Mouse (Mus musculus): ENCODE measurements at regions not wholly inside any gene's neighbourhood (a gene's known extent, or its start where the extent isn't known, plus 50 kb on each side); places are given as distances from the start of the nearest gene placed in this dataset.

DNA sequence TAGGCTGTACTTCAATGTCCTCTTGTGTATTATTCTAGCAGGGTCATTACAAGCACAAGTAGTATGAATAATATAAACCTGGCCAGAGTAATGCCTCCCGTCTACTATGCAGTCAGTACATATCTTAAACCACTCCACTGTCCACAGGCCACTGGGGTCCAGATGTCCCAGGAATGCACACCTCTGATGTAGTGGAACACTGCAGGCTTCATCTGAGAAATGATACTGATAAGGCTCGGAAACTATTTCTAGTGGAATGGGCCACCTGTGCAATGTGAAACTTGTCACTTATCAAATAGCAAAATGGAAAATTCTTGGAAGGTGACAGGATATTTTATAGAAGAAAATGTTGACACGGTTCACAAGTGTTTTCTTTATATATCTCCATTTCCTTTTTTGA lies 477.6 kb upstream of the Gm9747 start:
- Histone ChIP-seq H3K27ac (replicated peaks; ENCODE audit: low read depth, low read length) (no peak overlapping the region), H3K4me1 (ENCODE audit: control insufficient read depth, insufficient read depth, insufficient read length, low read length) (peaks cover 2% of the 10 kb centered on the region; the same call in 1 of the 2 replicates), H3K4me3 (ENCODE audit: insufficient read depth, low read depth, low read length) (no peak overlapping the region)

DNA sequence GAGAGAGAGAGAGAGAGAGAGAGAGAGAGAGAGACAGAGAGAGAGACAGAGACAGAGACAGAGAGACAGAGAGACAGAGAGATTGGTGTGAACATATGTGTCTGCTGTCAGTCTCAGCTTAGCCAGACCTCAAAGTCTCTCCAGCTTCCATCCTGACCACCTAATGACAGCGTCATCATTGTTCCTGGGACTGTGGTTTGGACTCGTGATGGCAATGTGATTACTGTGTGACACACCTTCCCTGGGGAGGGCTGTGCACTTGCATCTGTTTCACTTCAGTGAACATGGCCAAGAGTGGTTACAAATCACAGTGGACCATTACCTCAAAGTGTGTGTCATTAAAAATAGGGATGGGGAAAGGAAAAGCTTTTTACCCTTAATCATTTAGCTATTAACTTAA lies 477.2 kb upstream of the Gm9747 start:
- no peak overlapping the region for H3K27ac ChIP-seq (replicated peaks; ENCODE audit: low read depth, low read length)
- H3K4me1 ChIP-seq (ENCODE audit: control insufficient read depth, insufficient read depth, insufficient read length, low read length): 0 out of 2 replicates have a peak, but pooled peaks cover 2% of the 10 kb centered on the region
- no peak overlapping the region for H3K4me3 ChIP-seq (ENCODE audit: insufficient read depth, low read depth, low read length)

DNA sequence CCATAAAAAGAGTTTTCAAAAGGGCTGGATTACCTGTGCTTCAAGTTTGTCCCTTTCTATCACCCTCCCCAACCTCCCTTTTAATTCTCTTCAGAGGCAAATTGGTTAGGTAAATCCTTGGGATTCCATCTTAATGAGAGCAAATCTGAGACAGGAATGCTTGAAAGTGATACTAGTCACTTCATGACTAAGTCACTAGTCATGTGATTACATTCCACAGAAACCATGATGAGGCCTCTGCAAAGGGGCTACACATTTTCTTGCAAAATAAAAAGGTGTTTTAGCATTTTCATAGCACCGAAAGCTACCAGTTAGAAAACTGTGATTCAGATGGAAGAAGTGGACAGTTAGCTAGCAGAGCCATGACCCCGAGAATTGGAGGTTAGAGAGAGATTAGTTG lies 473.0 kb upstream of the Gm9747 start:
- Histone ChIP-seq H3K4me1 (ENCODE audit: control insufficient read depth, insufficient read depth, insufficient read length, low read length) (no peaks in the 10 kb centered on the region), H3K4me3 (ENCODE audit: insufficient read depth, low read depth, low read length) (no peak overlapping the region), H3K27ac (replicated peaks; ENCODE audit: low read depth, low read length) (no peak overlapping the region)

DNA sequence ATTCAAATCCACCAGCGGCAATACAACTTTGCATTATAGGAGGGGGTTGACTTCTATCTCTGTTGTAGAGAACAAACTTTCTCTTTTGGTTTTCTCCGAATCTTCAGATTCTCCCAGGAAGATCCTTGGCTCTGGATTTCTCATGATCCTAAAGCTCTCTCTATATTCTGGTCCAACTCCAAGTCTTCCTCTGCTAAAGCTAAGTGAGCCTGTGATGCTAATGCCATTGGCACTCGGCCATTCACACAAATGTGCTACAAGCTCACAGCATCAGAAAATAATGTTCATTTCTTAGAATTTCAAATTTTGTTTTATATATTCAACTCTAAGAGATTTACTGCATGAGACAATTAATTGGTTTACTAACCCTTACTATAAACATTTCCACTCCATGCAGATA lies 461.2 kb upstream of the Gm9747 start:
- Histone ChIP-seq H3K27ac (replicated peaks; ENCODE audit: low read depth, low read length) (no peak overlapping the region), H3K4me1 (ENCODE audit: control insufficient read depth, insufficient read depth, insufficient read length, low read length) (no peaks in the 10 kb centered on the region), H3K4me3 (ENCODE audit: insufficient read depth, low read depth, low read length) (no peak overlapping the region)

DNA sequence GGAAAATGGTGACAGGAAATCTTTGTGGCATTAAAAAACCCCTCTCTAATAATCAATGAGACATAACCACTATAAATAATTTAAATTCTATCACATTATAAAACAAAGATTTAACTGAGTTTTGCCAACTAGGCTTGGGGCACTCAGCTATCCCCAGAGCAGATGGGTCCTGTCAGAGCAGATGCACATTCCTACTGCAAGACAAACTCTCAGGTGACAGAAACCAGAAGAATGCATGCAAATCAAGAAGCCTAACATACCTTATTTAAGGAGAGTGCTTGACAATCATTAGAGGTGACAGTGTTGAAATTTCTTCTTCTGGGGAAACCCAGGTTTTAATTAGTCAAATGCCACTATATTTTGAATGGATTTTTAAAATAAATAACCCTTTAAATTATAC lies 452.3 kb upstream of the Gm9747 start:
- Histone ChIP-seq H3K27ac (replicated peaks; ENCODE audit: low read depth, low read length) (no peak overlapping the region), H3K4me3 (ENCODE audit: insufficient read depth, low read depth, low read length) (no peak overlapping the region), H3K4me1 (ENCODE audit: control insufficient read depth, insufficient read depth, insufficient read length, low read length) (no peaks in the 10 kb centered on the region)

DNA sequence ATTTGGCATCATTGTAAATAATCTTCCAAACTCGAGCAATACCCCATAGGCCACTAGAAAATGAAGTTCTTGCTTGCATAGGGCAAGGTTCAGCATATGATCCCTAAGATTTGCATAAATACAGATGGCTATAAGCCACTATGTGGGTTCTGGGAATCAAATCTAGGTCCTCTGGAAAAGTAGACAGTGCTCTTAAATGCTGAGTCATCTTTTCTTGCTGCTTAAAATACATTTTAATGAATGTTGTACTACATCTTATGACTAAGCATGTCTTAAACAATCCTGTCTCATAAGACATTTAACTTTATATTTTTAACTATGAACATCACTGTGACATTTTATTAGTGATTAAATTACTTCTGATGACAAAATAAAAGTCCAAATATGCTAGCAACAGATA lies 448.6 kb upstream of the Gm9747 start:
- no peak overlapping the region for H3K27ac ChIP-seq (replicated peaks; ENCODE audit: low read depth, low read length)

DNA sequence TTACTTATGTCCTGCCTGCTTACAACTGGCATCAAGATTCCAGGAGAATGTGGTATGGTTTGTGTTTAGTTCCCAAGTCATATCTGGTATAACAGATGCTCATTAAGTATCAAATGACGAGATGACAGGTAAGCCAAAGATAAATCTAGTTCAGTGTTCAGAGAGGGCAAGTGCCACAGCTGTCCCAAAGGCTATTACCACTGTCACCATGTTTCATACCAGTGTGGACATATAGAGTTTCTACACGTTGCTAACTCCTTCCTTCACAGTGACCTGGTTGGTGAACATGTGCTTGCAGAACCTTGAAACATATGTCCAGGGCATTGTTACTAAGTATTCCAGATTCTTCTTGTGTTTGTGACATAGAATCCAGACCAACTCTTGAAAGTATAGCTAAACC lies 438.1 kb upstream of the Gm9747 start:
- no peak overlapping the region for H3K4me3 ChIP-seq (ENCODE audit: insufficient read depth, low read depth, low read length)
- no peaks in the 10 kb centered on the region for H3K4me1 ChIP-seq (ENCODE audit: control insufficient read depth, insufficient read depth, insufficient read length, low read length)
- no peak overlapping the region for H3K27ac ChIP-seq (replicated peaks; ENCODE audit: low read depth, low read length)

More for the DNA sequence above, 448.6 kb upstream of the Gm9747 start:
- Histone ChIP-seq H3K4me1 (ENCODE audit: control insufficient read depth, insufficient read depth, insufficient read length, low read length) (no peaks in the 10 kb centered on the region), H3K4me3 (ENCODE audit: insufficient read depth, low read depth, low read length) (no peak overlapping the region)

DNA sequence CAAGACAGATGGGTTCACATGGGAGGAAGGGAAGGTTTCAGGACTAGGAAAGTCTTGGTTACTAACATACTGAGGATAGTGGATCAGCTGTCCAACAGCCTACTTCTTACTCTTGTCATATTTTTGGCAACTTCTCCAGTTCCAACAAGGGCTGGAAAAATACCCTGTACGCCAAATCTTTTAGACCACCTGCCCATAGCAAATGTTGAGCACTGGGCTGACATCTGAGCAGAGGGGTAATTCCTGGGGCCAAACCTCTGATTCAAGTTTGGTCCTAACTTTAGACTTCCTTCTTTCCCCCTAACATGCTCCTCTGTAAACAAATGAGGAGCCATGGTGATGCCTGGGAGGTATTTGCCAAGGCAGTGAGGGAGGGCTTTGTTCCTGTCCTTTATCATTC lies 437.5 kb upstream of the Gm9747 start:
- no peak overlapping the region for H3K4me3 ChIP-seq (ENCODE audit: insufficient read depth, low read depth, low read length)
- no peak overlapping the region for H3K27ac ChIP-seq (replicated peaks; ENCODE audit: low read depth, low read length)
- H3K4me1 ChIP-seq (ENCODE audit: control insufficient read depth, insufficient read depth, insufficient read length, low read length): no peaks in the 10 kb centered on the region

DNA sequence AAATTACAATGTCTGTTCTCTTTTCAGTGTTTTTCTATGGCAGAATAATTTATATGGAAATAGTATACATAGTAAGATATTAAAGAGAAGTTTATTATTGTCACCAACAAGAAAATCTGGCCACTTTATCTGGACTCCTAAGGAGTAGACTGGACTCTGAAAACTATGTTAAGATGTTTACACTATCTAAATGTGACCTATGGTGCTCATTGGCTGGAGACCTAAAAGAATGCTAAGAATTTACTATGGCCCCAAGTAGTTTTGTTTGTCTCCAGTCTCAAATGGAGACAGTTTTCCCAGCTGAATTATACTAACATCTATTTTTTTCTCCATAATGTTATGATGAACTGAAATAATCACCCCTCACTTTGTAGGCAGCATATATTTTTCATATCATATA lies 421.3 kb upstream of the Gm9747 start:
- Histone ChIP-seq H3K4me3 (ENCODE audit: insufficient read depth, low read depth, low read length) (no peak overlapping the region), H3K4me1 (ENCODE audit: control insufficient read depth, insufficient read depth, insufficient read length, low read length) (no peaks in the 10 kb centered on the region), H3K27ac (replicated peaks; ENCODE audit: low read depth, low read length) (no peak overlapping the region)

DNA sequence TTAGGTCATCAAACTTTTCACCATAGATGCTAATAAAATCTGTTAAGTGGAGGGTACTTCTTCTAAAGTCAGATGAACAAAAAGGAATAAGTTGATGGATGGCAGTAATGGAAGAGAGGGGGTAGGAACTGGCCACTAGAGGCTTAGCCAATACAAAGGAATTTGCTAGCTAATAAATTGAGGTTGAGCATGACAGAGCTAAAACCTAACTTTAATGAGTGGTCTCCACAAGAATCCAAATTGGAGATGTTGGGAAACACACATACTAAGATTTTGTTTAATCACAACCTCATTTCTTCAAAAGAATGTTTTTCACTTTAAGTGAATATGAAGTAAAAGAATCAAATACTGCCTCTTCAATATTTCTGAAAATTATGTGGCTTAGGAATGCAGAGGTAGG lies 414.0 kb upstream of the Gm9747 start:
- Histone ChIP-seq H3K27ac (replicated peaks; ENCODE audit: low read depth, low read length) (no peak overlapping the region), H3K4me1 (ENCODE audit: control insufficient read depth, insufficient read depth, insufficient read length, low read length) (no peaks in the 10 kb centered on the region), H3K4me3 (ENCODE audit: insufficient read depth, low read depth, low read length) (no peak overlapping the region)

DNA sequence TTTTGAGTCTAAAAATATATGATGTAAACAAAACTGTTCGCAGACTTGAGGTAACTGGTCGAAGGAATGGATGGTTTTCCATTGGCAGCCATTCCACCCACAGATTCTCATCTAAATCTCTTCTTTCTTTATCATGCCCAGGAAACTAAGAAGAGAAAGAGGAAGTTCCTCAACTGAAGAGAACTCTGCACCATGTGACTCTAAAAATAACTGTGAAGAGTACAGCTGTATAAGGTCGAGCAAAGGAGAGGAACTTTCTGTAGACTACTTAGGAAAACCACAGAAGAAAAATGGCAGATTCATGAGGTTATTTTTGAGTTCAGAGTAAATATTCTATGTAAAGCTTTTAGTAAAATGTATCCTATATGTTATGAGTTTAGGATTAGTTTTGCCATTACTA lies 390.9 kb upstream of the Gm9747 start:
- Histone ChIP-seq H3K4me1 (ENCODE audit: control insufficient read depth, insufficient read depth, insufficient read length, low read length) (no peaks in the 10 kb centered on the region; the same call in 1 of the 2 replicates), H3K27ac (replicated peaks; ENCODE audit: low read depth, low read length) (no peak overlapping the region), H3K4me3 (ENCODE audit: insufficient read depth, low read depth, low read length) (no peak overlapping the region)

DNA sequence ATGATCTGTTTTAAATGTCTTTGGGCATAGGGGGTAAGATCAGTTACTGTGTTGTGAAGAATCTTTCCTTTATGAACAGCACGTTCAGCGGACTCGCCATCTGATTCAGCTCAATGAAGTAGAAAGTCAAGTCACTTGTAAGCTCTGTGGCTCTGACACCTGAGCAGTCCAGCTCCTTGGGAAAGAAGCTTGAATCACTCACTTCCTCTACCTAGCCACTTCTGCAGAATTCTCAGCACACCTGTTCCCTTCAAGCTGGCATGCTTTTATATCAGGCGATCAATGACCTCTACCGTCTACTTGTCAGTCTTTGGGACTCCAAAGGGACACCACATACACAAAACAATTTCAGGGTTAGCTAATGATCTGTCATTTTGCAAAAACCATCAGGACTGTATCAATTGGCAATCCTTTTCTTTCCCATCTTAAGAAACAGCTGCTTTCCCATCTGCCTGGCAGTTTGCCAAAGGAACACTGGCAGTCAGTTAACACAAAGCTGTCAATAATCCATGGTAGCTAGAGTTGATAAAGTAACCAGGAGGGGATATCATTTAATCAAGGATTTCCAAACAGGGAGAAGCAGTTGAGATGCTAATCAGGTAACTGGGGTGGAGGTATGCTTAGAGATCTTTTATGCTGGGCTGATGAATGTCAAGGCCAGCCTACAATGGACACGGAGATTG lies 382.3 kb upstream of the Gm9747 start:
- Histone ChIP-seq H3K4me3 (ENCODE audit: insufficient read depth, low read depth, low read length) (no peak overlapping the region), H3K4me1 (ENCODE audit: control insufficient read depth, insufficient read depth, insufficient read length, low read length) (no peaks in the 10 kb centered on the region), H3K27ac (replicated peaks; ENCODE audit: low read depth, low read length) (no peak overlapping the region)

DNA sequence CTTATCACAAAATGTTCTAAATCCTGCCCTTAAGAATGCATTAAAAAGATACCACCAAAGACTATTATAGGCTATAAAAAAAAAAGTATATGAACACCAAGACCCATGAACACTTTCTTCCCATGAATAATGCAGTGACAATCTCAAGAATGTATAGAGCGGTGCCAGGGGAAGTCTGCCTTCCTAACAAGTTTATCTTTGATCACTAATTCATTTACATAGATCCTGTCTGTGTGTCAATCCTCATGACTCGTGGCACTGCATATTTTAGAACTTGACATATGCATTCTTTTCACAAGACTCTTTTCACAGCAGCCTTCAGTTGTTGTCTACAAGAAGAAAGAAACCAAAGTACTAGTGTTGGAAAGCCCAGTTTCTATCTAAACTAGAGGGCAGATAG lies 373.4 kb upstream of the Gm9747 start:
- no peak overlapping the region for H3K27ac ChIP-seq (replicated peaks; ENCODE audit: low read depth, low read length)
- no peak overlapping the region for H3K4me3 ChIP-seq (ENCODE audit: insufficient read depth, low read depth, low read length)
- no peaks in the 10 kb centered on the region for H3K4me1 ChIP-seq (ENCODE audit: control insufficient read depth, insufficient read depth, insufficient read length, low read length)

DNA sequence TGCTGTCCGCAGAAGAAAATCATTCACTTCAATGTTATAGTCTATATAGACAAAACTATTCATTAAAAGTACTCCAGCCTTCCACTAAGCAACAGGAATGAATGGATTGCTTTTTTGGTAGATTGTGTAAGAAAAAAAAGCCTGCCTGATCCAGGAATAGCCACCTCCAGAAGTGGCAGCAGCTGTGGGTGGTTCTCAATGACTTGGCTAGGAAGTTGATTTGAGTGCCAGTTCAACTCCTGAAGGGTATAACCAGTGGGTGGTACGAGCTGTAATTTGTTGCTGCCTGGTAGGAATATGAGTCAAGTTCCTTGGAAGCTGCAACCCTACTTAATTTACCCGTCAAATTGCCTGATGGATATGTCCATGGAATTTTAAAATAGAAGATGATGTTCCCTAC lies 368.3 kb upstream of the Gm9747 start:
- Histone ChIP-seq H3K4me3 (ENCODE audit: insufficient read depth, low read depth, low read length) (no peak overlapping the region), H3K27ac (replicated peaks; ENCODE audit: low read depth, low read length) (no peak overlapping the region), H3K4me1 (ENCODE audit: control insufficient read depth, insufficient read depth, insufficient read length, low read length) (no peaks in the 10 kb centered on the region)

DNA sequence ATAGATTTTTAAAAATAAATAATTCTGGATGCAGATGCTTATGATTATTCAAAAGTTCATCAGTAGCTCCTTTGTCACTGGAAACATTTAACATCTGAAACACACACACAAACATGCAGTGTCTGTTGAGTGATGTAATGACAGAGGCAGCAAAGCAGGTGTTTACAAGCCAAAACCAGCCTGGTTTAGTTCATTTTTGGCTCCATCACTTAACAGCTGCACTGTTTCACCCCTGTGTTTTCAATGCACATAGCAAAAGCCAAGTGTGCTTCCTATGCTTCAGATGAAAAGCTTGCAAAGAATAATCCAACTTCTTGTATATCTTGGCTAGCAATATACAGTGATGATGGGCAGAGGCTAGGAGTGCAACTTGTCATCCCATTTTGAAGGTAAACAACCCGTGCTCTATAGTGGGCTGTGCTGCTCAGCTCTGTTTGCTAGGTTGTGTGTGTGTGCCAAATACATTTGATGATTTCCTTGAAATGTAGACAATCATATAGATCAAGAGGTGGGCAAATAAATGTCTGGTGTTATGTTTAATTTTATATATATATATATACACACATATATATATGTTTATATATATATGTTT lies 345.9 kb upstream of the Gm9747 start:
- Histone ChIP-seq H3K4me1 (ENCODE audit: control insufficient read depth, insufficient read depth, insufficient read length, low read length) (no peaks in the 10 kb centered on the region), H3K27ac (replicated peaks; ENCODE audit: low read depth, low read length) (no peak overlapping the region), H3K4me3 (ENCODE audit: insufficient read depth, low read depth, low read length) (no peak overlapping the region)

DNA sequence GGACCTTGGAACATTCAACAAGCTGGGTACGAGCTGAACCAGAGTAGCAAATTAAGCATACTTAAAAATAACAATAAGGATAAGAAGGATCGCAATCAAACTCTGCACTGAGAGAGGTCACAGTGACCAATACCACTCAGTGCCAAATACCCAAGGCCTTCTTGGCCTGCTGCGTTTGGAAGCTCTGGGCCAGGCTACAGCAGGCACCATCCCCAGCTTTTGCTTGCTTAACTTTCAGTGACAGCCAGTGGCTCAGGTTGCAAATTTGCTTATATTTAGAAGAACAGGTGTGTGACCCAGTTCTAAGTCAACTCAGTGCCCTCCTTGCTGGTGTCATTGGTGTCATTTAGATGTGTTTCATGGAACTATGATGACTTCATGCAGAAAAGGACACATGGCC lies 335.7 kb upstream of the Gm9747 start:
- Histone ChIP-seq H3K27ac (replicated peaks; ENCODE audit: low read depth, low read length) (no peak overlapping the region), H3K4me1 (ENCODE audit: control insufficient read depth, insufficient read depth, insufficient read length, low read length) (no peaks in the 10 kb centered on the region), H3K4me3 (ENCODE audit: insufficient read depth, low read depth, low read length) (no peak overlapping the region)
